Mouse (Mus musculus): ENCODE results near the gene Kdm6b.
"Not testable (repeated sequence)": the region's sequence is repeated elsewhere in the genome, so short reads cannot be mapped to it uniquely, and the experiment has no call there.

The Kdm6b gene

DNA sequence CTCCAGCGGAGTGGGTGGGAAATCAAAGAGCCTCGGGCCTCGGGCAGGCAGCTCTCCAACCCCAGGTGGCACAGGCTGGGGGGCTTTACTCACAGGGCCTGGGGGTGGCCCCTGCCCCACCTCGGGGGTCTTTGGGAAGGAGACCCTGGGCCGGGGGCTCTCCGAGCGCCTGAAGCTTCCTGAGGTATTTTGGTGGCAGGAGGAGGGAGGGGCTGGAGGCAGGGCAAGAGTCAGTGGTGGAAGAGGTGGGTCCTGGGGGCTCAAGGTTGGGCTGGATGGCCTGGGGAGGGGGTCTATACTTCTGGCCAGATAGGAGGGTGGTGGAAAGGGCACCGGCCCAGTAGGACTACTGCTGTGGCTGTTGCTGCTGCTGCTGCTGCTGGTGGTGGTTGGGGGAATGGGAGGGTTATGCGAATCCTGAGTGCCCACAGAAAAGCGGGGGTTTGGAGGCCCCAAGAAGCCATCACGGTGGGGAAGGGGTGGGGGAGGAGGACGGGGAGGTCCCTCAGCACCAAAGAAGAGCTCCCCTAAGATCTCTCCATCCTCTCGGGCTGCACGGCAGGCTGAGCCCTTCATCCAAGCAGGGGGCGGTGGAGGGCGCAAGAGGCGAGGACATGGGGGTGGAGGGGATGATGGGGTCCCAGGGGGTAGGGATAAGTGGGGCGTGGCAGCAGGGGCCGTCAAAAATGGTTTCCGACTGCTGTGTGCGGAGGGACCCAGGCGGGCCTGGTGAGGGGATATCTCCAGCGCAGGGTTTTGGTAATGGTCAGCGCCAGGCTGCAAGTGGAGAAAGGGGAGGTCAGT is 7.9 kb downstream of the Kdm6b start:
- no peak for DNase-seq

DNA sequence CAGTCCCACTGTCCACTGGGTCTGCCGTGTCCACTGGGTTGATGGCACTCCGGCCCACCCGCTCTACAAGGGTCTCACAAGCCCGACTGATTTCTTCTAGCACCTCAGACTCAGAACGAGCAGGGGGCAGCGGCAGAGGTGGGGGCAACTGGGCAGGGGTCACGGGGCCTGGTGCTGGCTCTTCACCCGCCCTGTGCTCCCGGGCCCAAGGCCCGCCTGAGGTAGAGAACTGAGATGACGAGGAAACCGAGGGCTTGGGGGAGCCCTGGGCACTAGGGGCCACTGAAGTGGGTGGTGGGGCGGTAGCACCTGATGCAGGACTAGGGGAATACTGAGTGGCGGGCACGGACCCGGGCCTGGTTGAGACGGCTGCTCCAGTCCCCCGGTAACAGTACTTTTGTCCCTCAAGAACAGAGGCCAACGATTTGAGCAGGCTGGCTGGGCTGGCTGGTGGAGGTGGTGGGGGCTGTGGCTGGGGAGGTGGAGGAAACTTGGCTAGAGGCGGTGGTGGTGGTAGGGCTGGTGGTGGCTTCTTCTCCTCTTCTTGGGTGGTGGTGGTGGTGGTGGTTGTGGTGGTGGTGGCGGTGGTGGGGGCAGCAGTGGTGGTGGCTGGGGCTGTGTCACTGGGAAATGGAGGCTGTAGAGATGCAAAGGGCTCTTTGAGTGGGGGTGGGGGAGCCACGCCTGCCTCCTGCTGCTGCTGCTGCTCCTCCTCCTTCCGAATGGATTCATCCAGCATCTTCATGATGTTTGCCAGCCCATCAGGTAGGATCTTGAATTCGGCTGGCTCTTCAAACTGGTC is 8.7 kb downstream of the Kdm6b start:
- no peak for DNase-seq

DNA sequence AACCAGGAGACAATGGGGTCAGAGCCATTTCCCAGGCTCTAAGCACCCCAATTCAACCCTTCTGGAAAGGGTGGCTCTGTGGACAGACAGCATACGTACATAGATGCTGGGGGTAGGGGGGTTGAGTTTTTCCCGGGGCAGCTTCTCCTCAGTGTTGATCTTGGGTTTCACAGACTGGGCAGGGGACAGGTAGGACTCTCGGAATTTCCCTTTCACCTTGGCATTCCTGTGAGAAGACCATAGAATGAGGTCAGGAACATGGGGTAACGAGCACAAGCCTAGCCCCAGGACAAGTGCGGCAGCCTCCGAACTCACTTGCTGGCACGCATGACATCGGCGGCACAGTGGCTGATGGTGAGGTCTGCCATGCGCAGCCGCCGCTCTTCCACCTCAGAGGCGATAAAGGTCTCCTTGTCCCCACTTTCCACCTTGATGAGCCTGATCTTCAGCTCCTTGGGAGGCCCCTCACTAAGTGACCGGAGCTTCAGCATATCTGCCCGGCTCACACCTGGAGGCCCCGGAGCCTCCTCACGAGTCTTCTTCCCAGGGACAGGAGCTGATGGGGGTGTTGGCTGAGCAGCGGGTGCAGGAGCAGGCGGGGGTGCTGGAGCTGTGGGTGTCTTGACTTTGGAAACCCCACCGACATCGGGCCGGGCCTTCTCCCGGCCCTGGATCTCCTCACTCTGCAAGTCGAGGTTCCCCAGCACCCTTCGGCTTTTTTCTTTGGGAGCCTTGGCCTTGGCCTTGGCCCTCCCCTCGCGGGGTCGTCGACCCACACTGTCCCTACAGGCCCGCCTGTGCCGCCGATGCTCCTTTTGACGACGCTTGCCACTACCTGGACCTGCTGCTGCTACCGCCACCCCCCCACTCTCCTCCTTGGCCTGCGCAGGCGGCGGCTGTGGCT is 9.5 kb downstream of the Kdm6b start:
- DNase-seq: no peak

DNA sequence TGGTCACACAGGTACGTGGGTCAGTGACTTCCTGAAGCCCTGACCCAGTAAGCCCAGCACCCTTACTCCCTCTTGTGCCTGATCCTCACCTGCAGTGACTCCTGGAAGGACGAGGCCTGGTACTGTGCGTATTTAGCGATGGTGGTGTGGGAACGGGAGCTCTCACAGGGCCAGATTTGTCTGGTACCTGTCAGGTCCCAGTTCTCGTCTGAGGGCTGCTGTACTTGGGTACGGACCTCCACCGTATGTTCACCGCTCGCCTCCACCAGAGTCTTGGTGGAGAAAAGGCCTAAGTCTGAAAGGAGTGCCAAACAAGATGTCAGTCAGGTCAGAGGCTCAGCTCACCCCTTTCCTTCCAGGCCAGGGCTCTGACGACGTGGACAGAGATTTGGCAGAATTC is 11.5 kb downstream of the Kdm6b start:
- DNase-seq: no peak

DNA sequence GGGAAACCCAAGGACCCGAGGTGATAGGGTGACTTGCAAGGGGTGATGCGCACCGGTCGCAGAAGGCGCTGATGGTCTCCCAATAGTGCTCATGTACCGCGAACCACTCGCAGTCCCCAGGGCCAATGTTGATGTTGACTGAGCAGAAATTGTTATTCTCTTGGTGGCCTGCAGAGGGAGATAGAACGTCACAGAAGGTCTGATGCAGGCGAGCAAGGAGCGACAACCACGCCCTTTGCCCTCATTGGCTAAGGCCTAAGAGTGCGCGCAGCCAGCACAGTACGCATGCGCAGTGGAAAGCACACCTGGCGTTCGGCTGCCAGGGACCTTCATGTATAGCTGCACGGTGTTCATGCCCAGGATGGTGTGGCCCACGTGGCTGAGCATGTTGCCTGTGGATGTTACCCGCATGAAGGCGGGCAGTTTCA is 12.3 kb downstream of the Kdm6b start:
- peak; percentile 92 for DNase-seq

DNA sequence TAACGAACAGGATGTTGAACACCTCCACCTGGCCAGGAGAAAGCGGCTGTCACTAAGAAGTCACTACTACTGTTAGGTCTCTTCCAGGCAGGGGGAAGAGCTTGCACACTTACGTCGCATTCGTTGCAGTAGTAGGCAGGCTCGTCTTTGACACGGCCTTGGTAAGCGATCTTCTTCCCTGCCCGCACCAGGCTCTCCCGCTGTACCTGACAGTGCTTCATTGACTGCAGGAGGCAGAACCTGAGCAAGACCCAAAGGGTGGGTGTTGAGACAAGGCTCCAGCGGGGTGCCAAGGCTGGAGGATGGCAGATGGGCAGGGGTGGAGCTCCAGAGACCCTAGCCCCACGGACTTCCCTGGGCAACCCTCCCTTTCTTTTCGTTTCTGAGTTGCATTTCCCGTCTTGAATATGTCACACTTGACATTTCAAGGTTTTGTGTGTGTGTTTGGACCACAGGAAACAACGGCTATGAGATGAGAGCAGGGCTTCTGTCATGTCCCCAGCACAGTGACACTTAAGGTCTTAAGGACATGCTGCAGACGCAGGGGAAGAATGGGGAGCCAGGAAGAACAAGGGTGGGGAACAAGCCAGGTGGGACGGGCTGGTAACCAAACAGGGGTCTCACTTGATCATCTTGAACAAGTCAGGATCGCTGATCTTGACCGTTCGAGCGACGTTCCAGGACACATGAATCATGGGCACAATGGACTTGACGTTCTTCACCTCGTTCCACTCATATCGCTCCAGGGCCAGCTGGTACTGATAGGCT is 13.2 kb downstream of the Kdm6b start:
- DNase-seq: no peak

DNA sequence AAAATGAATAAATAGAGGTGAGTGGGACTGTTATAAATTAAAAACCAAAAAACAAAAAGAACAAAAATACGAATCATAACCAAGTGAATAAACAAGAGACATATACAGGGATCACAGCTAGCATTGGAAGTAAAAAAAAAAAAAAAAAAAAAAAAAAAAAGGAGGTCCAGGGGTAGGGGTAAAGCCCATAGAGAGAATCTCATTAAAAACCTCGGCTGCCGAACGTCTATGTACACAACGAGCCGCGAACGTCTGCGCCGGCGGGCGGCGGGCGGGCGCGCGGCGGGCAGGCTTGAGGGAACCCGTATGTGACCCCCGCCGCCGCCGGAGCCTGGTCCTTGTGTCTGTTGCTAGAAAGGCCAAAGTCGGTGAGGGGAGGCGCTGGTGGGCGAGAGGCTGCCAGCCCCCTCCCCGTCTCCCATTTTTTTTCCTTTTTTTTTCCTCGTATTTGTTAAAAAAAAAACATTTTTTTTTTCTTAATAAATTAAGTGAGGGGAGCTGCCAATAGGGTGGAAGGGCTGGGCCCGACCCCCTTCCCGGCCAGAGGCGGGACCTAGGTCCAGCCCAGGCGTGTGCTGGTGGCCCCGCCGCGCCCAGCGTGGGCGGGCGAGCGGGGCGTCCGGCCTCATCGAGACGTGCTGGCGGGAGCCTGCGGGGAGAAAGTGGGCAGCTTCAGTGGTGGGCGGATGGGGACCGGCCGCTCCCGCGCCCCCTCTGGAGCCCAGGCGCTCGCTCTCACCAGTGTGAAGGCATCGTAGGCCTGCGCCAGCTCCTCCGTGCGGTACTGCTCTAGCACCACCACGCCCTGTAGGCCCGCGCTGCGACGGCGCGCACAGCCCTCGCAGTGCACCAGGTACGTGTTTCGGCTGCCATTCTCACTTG is 14.0 kb downstream of the Kdm6b start:
- DNase-seq: no peak

DNA sequence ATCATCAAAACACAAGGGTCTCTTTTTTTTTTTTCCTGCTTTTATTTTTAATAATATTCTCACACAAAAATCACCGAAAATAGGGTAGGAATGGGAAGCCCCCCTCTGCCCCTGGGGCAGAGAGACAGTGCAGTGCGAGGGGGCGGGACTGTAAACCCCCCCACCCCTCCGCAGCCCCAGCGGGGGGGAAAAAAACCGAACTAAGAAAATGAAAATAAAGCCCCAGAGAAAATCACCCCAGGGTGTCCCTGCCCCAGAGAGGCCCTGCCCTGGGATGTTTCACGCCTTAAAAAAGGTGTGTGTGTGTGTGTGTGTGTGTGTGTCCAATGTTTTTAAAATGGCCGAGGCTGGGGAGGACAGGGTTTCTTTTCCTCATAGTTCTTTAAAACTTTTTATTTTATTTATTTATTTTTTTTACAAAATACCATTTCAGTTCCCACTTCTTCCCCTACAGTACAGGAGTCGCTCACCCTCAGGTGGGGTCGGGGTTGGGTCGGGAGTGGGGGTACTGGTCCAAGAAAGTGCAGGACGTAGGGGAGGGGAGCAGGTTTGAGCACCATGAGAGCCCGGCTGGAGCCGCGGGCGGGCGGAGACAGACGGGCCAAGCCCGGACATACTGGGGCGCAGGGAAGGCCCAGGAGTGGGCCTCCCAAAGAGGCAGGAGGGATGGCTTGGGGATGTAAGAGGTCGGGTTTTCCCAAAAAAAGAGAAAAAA is 14.8 kb downstream of the Kdm6b start:
- DNase-seq: no peak

DNA sequence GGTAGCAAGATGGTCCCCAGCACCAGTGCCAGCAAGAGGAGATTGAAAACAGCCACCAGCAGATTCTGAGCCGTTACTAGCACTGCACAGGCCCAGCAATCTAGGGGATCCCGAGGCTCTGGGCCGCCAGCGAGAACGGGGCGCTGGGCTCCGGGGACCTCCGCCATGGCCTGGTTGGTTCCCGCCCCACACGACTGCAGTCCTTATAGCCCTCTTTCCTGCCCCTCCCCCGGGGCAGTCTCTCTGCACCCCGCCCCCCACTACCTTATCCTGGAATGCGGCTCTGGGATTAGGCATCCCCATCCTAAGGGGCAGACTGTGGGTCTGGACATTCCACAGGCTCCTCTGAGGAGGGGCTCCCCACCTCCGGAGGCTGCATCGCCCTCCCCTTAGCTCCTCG is 15.4 kb downstream of the Kdm6b start, which contains the start of gene Tmem88:
Gene Tmem88, minus strand, starts transcription at position 176 of the 400 bp plus-strand sequence.
- DNase-seq: peak; percentile 54

DNA sequence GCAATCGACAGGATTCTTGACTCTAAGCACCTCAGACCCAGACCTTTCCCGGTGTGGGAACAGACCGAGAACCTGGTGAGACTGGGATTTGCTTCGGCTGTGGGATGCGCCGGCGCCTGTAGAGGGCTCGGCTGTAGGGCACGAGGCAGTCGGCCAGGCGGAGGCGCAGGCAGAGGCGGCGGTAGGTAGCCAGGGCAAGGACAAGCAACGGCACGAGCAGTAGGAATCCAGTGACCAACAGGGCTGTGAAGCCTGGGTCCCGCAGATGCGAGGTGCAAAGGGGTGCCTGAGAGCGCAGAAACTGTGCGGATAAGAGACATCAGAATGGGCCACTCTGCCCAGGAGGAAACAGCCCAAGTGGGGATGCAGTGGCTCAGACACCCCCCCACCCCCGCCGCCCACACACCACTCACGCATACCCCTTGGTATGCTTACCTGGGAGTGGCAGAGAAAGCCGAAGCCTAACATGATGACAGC is 15.9 kb downstream of the Kdm6b start:
- no peak for DNase-seq

DNA sequence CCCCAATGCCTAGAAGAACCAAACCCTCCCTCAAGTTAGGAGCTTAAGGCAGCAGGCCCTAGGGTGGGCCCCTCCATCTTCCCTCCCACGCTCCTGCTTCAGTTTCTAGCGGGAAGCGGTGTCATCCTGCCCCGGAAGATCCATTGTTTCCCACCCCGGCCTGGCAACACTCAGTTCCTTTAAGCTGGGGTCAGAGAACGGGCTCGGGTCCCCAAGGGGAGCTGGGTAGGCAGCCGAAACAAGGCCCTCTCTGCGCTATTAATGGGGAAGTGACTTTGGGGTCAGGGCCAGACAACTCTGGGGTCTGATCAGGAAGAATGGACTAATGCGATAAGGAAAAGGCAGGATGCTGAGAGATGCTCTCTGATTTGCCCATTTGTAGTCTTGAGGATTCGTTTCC is 16.7 kb downstream of the Kdm6b start:
- no peak for DNase-seq

DNA sequence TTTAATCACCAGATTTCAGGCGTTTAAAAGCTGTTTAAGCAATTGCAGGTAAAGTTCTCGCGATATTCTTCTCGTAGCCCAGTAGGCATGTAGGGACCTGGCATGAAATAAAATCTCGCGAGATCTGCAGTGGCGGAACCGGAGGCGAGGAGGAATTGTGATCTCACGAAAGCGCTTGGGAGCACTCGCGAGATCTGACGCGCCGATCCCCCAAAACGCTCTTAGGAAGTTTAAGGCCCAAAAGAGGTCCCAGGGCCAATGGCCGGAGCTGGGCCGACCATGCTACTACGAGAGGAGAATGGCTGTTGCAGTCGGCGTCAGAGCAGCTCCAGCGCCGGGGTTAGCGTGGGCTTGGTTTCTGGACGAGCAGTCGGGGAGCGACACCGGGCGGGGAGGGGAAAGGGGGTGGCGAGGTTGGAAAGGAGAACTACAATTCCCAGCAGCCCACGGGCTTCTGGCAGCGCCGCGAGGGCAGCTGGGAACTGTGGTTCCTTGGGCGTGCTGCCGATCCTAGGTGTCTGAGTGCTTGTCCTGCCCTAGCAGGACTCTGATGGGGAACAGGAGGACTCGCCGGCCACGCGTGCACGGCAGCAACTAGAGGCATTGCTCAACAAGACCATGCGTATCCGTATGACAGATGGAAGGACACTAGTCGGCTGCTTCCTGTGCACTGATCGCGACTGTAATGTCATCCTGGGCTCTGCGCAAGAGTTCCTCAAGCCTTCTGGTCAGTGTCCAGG is 17.7 kb downstream of the Kdm6b start:
- peak; percentile 96 for DNase-seq

DNA sequence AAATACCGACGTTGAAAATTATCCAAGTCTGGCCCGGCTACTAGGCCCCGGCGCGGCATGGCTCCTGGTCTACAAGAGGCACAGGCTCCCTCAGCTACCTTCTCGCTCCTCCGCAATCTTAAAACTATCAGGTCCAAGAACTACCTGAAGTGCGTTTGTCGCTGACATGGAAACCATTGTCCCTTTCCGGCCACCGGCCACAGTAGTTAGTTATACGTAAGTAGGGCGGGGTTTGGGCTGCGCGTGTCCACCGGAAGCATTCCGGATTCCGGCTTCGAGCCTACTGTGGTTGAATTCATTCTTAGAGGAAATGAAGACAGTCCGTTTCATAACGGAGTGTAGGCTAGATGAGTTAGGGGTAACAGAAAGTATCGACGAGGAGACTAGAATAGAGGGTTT is 18.2 kb downstream of the Kdm6b start, which contains the start of the genes Naa38 and Cyb5d1:
Gene Naa38, plus strand, starts transcription at position 253 of the 399 bp plus-strand sequence.
Gene Cyb5d1, minus strand, starts transcription at position 397 of the 399 bp plus-strand sequence.
- DNase-seq: peak; percentile 90

DNA sequence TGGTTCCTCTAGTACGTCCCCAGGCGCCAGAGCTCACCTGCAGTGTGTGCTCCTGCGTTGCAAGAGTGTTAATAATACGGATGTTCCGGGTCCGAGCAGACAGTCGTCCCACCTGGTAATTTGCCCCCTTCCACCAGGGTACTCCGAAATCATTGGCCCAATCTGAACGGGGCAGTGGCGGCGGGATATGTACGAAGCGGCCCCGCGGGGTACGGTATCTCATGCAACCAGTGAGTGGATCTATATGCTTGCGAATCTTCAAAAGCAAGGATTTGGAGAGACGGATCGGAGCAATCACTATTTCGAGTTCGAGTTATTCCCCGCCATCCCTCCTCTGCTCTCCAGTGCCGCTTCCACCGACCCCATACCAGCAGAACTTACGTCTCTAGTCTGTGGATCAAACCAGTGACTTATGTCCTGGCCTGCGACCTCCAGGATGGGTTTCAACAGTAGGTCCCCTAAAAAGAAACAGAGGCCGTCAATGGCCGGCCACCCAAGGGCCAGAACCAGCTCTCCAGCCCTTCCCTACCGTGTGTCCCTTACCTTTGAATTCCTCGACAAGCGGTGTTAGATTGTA is 18.8 kb downstream of the Kdm6b start:
- DNase-seq: not testable (repeated sequence)

DNA sequence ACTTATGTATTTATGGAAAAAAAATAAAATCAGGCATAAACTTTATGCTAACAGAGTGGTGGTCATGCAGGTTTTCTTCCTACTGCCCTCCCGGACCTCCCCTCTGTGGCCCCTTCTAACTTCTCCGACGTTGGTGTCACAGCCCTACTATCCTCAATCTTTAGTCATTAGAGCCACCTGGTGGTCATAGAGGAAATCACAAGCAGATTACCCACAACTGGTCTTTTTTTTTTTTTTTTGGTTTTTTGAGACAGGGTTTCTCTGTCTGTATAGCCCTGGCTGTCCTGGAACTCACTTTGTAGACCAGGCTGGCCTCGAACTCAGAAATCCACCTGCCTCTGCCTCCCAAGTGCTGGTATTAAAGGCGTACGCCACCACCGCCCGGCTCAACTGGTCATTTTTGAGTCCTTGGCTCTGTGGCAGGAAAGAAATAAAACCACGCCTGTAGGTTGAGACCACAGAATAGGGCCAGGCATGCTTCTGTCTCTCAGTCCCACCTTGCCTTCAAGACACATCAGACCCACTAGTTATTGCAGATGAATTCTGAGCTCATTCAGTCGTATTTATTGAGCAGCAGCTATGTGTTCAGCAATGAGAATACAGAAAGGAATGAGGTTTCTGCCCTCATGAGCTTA is 23.0 kb downstream of the Kdm6b start:
- DNase-seq: peak; percentile 68

DNA sequence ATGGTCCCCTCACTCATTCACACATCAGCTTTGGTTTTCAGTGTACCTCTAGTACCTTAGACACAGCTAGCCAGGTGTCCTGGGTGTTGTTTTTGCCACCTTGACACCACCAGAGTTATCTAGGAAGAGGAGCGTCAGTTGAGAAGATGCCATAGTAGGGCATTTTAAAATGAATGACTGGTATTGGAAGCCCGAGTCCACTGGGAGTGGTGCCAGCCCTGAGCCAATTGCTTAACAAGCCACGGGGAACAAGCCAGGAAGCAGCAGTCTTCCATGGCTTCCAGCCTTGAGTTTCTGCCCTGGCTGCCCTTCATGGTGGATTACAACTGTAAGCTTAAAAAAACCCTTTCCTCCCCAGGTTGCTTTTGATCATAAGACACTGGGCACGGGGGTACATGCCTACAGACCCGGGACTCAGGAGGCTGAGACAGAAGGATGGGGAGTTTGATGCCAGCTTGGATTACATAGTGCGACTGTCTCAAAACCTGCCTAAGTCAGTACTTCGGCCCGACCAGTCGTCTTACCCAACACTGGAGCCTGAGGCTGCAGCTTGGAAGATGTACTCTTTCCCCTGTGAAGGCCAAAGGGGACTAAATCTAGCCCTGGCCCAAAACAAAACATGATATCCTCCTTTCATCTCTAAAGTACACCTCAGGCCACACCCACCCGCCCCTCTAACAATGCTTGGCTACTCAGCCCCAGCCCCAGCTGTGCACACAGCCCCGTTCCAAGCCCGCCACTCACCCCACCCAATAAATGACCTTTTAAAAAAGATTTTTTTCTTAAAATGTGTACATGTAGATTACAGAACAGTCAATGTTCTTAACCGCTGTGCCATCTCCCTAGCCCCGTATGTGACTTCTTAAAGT is 23.7 kb downstream of the Kdm6b start:
- DNase-seq: no peak

DNA sequence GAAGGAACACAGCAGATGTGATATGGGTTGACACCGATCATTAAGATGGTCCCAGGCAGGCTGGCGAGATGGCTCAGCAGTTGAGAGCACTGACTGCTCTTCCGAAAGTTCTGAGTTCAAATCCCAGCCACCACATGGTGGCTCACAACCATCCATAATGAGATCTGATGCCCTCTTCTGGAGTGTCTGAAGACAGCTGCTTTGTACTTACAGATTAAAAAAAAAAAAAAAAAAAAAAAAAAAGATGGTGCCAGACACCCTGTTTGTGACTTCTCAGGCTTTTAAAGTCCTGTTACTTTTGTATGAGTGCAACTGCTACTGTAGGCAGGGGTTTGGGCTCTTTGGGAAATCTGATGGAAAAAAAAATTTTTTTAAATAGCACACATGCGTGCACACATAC is 24.8 kb downstream of the Kdm6b start:
- no peak for DNase-seq
